Mouse (Mus musculus): ENCODE data around the gene Emc4. TPM values are rescaled to one million over a fixed set of nuclear protein-coding genes. Genes with fewer than 3 reads are reported as not detected.

The Emc4 gene
- polyA plus RNA-seq, 1 experiment from 2014 or later: 217 TPM

DNA sequence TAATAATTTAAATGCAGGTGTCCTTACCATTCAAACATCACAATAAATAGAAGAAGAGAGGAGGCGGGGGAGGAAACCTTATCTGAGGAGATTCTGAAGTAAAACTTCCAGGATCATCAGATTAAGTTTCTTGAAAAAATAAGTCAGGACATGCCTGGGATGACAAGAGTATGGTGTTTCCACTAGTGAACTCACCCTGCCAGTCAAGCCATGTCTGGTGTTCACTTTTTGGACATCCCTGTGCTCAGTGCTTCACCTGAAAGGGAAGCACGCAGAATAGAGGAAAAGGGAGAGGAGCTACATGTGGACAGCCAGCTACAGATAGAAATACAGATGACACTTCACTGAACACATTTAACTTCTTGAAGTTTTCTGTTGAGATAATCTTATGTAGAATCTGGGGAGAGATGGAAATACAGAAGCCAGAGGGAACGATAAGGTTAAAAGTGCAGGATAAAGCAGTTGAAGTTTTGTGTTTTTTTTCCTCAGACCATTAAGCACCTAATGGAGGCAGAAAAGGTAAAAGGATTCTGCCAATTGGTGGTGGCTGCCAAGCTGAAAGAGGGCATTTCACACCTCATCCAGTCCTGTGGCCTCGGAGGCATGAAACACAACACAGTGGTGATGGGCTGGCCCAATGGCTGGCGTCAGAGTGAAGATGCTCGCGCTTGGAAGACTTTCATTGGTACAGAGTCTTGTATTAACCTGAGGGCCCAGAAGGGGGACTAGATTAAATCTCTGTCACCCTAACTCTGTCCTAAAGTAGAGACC, 14.0 kb downstream of the Emc4 start:
- Histone ChIP-seq H3K9ac (replicated peaks; ENCODE audit: low read depth, low read length) (no peak overlapping the region), H3K9me3 (ENCODE audit: control insufficient read depth, low read length) (no peaks in the 10 kb centered on the region), H3K36me3 (ENCODE audit: control insufficient read depth, insufficient read depth, low read length) (peaks cover 50% of the 10 kb centered on the region), H3K4me2 (ENCODE audit: low read depth, low read length) (no peak overlapping the region), H3K4me3 (ENCODE audit: low read depth, low read length) (no peak overlapping the region), H3K27ac (ENCODE audit: low read depth, low read length) (no peak overlapping the region), H3K27me3 (ENCODE audit: control insufficient read depth, insufficient read depth, low read length) (no peaks in the 10 kb centered on the region), H3K4me1 (ENCODE audit: control insufficient read depth, insufficient read depth, low read length) (no peaks in the 10 kb centered on the region)
- no peak for ATAC-seq (ENCODE audit: low read depth)
- 88% methylated on average over 7 of the region's 7 CpGs for WGBS

DNA sequence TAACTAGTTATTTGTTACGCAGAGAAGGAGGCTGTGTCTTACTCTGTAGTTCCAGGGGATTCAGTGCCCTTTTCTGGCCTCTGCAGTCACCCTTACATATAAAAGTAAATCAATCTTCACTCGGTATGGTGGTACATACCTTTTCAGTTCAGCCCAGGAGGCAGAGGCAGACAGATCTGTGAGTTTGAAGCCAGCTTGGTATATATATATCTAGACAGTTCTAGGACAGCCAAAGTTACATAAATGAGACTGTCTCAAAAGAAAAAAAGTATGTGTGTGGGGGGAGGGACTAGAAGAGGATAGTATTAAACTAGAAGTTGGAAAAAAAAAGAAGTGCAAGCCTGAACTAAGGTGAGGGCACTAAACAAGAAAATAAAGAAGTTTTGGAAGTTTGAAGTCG, 19.6 kb downstream of the Emc4 start:
- Histone ChIP-seq H3K27ac (ENCODE audit: low read depth, low read length) (no peak overlapping the region), H3K27me3 (ENCODE audit: control insufficient read depth, insufficient read depth, low read length) (no peaks in the 10 kb centered on the region), H3K4me1 (ENCODE audit: control insufficient read depth, insufficient read depth, low read length) (no peaks in the 10 kb centered on the region), H3K36me3 (ENCODE audit: control insufficient read depth, insufficient read depth, low read length) (peaks cover 29% of the 10 kb centered on the region), H3K4me3 (ENCODE audit: low read depth, low read length) (no peak overlapping the region), H3K9ac (replicated peaks; ENCODE audit: low read depth, low read length) (no peak overlapping the region), H3K9me3 (ENCODE audit: control insufficient read depth, low read length) (no peaks in the 10 kb centered on the region), H3K4me2 (ENCODE audit: low read depth, low read length) (no peak overlapping the region)
- no peak for ATAC-seq (ENCODE audit: low read depth)
- WGBS: 89% methylated on average over 3 of the region's 3 CpGs

DNA sequence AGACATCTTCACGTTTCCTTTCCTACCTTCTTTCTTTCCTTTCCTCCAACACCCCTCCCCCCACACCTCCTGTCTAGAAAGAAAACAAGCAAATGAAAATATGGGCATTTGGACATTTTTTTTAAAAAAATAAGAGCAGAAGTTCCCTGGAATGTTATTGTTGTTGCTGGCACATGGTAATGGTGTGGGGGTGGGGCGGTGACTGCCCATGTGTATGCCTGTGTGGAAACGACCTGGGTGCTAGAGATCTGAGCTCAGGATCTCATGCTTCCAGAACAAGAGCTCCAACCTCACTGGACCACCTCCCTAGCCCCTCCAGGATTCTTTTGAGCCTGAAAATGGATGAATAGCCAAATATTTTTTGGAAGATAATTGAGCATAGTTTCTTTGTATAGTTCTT, 26.7 kb downstream of the Emc4 start:
- Histone ChIP-seq H3K36me3 (ENCODE audit: control insufficient read depth, insufficient read depth, low read length) (peaks cover 16% of the 10 kb centered on the region; the same call in 1 of the 2 replicates), H3K4me1 (ENCODE audit: control insufficient read depth, insufficient read depth, low read length) (no peaks in the 10 kb centered on the region), H3K9me3 (ENCODE audit: control insufficient read depth, low read length) (no peaks in the 10 kb centered on the region), H3K27ac (ENCODE audit: low read depth, low read length) (no peak overlapping the region), H3K4me2 (ENCODE audit: low read depth, low read length) (no peak overlapping the region), H3K9ac (replicated peaks; ENCODE audit: low read depth, low read length) (no peak overlapping the region), H3K4me3 (ENCODE audit: low read depth, low read length) (no peak overlapping the region), H3K27me3 (ENCODE audit: control insufficient read depth, insufficient read depth, low read length) (no peaks in the 10 kb centered on the region)
- WGBS: 79% methylated on average over 3 of the region's 3 CpGs
- ATAC-seq (ENCODE audit: low read depth): no peak

DNA sequence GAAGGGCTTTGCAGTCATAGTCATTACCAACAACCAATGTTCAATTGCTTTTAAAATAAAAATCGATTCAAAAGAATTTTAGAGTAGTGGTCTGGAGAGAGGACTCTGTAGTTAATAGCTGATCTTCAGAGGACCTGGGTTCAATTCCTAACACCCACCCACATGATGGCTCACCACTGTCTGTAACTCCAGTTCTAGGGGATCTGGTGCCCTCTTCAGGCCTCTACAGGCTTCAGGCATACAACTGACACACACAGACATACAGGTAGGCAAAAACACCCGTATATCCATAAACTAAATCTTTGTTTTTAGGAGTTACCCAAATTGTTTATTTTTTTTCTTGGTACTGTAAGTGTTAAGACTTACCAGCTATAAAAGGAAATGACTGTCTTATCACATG, 28.1 kb downstream of the Emc4 start:
- ATAC-seq (ENCODE audit: low read depth): no peak
- Histone ChIP-seq H3K4me3 (ENCODE audit: low read depth, low read length) (no peak overlapping the region), H3K27me3 (ENCODE audit: control insufficient read depth, insufficient read depth, low read length) (no peaks in the 10 kb centered on the region), H3K4me2 (ENCODE audit: low read depth, low read length) (no peak overlapping the region), H3K9ac (replicated peaks; ENCODE audit: low read depth, low read length) (no peak overlapping the region), H3K27ac (ENCODE audit: low read depth, low read length) (no peak overlapping the region), H3K4me1 (ENCODE audit: control insufficient read depth, insufficient read depth, low read length) (no peaks in the 10 kb centered on the region), H3K36me3 (ENCODE audit: control insufficient read depth, insufficient read depth, low read length) (peaks cover 16% of the 10 kb centered on the region; the same call in 1 of the 2 replicates), H3K9me3 (ENCODE audit: control insufficient read depth, low read length) (no peaks in the 10 kb centered on the region)
- 91% methylated on average over 2 of the region's 2 CpGs for WGBS

DNA sequence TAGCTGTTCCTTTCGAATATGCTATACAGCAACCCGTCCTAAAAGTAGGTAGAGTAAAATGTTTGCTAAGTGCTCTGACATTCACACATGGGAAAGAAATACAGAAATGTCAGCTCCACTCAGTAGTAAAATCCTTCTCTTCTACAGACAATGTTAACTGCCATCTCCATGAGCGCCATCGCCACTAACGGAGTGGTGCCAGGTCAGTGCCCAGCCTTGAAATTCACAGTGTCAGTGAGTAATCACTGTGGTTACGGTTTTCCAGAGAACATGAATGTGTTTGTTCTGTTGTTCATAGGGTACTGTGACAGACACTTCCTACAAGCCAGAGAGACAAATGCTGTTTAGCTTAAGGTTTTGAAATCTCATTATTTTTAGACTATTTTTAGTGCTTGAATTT, 30.6 kb downstream of the Emc4 start:
- no peak overlapping the region for H3K27ac ChIP-seq (ENCODE audit: low read depth, low read length)
- H3K4me3 ChIP-seq (ENCODE audit: low read depth, low read length): no peak overlapping the region
- H3K9ac ChIP-seq (replicated peaks; ENCODE audit: low read depth, low read length): no peak overlapping the region
- no peak for ATAC-seq (ENCODE audit: low read depth)
- no peaks in the 10 kb centered on the region for H3K27me3 ChIP-seq (ENCODE audit: control insufficient read depth, insufficient read depth, low read length)
- no peaks in the 10 kb centered on the region for H3K9me3 ChIP-seq (ENCODE audit: control insufficient read depth, low read length)
- peaks cover 8% of the 10 kb centered on the region; the same call in 1 of the 2 replicates for H3K36me3 ChIP-seq (ENCODE audit: control insufficient read depth, insufficient read depth, low read length)
- H3K4me1 ChIP-seq (ENCODE audit: control insufficient read depth, insufficient read depth, low read length): no peaks in the 10 kb centered on the region
- 94% methylated on average over 6 of the region's 6 CpGs for WGBS
- no peak overlapping the region for H3K4me2 ChIP-seq (ENCODE audit: low read depth, low read length)

DNA sequence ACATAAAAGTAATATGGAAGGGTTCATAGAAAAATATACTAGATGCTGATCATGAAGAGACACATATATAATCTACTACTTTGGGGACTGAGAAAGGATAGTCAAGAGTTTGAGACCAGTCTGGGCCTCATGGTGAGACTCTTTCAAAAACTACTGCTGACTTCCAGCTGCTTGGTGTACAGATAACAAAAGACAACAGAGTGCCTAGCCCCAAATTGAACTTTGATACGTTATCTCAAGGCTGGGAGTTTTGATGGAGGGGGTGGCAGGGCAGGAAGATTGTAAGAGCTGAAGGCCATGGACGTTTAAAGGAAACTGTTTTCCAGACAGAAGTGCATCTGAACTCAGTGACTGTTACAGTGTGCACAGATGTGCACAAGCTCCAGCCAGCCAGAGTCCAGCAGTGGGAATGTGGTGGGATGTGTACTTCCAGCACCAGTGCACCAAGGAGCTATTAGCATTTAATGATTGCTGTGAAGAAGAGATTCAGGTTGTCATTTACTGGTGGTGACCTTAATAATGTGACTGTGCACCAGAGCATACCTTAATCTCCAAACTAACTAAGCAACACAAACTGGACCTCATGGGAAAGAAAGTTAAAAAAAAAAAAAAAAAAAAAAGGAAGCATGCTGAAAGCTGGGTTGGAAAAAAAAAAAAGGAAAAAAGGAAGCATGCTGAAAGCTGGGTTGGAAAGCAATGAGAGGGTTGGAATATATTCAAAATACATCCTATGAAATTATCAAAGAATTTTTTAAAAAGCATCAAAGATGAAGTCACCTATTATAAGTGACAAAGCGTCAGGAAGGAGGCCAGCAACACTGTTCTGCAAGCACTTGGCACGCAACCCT, 35.6 kb downstream of the Emc4 start:
- ATAC-seq (ENCODE audit: low read depth): no peak
- H3K4me1 ChIP-seq (ENCODE audit: control insufficient read depth, insufficient read depth, low read length): no peaks in the 10 kb centered on the region
- no peak overlapping the region for H3K4me3 ChIP-seq (ENCODE audit: low read depth, low read length)
- H3K27ac ChIP-seq (ENCODE audit: low read depth, low read length): no peak overlapping the region
- WGBS: 79% methylated on average over 4 of the region's 4 CpGs
- H3K9me3 ChIP-seq (ENCODE audit: control insufficient read depth, low read length): no peaks in the 10 kb centered on the region
- H3K36me3 ChIP-seq (ENCODE audit: control insufficient read depth, insufficient read depth, low read length): no peaks in the 10 kb centered on the region
- no peak overlapping the region for H3K4me2 ChIP-seq (ENCODE audit: low read depth, low read length)
- no peak overlapping the region for H3K9ac ChIP-seq (replicated peaks; ENCODE audit: low read depth, low read length)
- H3K27me3 ChIP-seq (ENCODE audit: control insufficient read depth, insufficient read depth, low read length): no peaks in the 10 kb centered on the region

DNA sequence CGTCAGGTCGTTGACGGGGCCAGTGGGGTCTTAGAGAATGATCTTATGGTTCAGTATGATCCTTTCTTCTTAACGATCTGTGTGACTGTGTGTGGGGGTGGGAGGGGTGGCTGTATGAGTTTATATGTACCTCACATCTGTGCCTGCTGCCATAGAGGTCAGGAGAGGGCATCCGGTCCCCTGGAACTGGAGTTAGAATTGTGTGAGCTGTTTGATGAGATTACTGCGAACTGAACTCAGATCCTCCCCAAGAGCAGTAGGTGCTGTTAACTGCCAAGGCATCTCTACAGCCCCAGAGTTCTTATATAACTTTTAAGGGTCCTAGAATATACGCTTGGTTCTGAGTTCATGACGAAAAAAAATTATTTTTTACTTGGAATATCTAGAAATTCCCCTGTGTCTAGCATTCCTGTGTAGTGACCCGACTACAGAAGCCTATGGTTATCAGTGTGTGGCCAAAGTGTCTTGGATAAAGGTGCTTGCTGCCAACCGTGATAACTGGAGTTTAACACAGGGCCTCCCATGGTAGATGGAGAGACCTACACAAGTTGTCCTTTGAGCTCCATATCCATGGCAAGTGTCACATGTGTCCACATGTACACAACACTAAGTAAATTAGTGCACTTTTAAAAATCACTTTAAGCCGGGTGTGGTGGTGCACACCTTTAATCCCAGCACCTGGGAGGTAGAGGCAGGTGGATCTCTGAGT, 39.6 kb downstream of the Emc4 start:
- WGBS: 79% methylated on average over 11 of the region's 11 CpGs
- Histone ChIP-seq H3K4me3 (ENCODE audit: low read depth, low read length) (no peak overlapping the region), H3K27ac (ENCODE audit: low read depth, low read length) (no peak overlapping the region), H3K27me3 (ENCODE audit: control insufficient read depth, insufficient read depth, low read length) (no peaks in the 10 kb centered on the region), H3K36me3 (ENCODE audit: control insufficient read depth, insufficient read depth, low read length) (no peaks in the 10 kb centered on the region), H3K4me2 (ENCODE audit: low read depth, low read length) (no peak overlapping the region), H3K4me1 (ENCODE audit: control insufficient read depth, insufficient read depth, low read length) (no peaks in the 10 kb centered on the region), H3K9me3 (ENCODE audit: control insufficient read depth, low read length) (no peaks in the 10 kb centered on the region), H3K9ac (replicated peaks; ENCODE audit: low read depth, low read length) (no peak overlapping the region)
- ATAC-seq (ENCODE audit: low read depth): no peak

DNA sequence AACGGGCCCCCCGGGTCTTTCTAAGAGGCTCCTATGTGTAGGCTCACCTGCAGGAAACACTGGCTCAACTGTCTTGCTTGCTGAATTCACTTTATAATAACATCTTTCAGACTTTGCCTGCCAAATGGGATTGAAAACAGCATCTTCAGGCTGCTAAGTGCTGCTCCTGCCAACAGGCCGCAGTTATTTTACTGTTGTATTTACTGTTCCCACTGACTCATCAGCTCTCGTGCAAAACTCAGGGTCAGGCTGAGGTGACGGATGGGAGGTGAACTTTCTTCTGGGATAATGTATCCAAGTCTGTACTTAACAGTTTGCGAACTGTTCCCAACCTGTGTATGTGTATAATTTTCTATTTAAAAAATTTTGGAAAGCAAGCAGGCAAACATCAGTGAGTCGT, 48.9 kb downstream of the Emc4 start:
- H3K9me3 ChIP-seq (ENCODE audit: control insufficient read depth, low read length): no peaks in the 10 kb centered on the region
- H3K4me2 ChIP-seq (ENCODE audit: low read depth, low read length): no peak overlapping the region
- no peak for ATAC-seq (ENCODE audit: low read depth)
- no peak overlapping the region for H3K9ac ChIP-seq (replicated peaks; ENCODE audit: low read depth, low read length)
- H3K36me3 ChIP-seq (ENCODE audit: control insufficient read depth, insufficient read depth, low read length): no peaks in the 10 kb centered on the region
- 86% methylated on average over 7 of the region's 7 CpGs for WGBS
- H3K27ac ChIP-seq (ENCODE audit: low read depth, low read length): no peak overlapping the region
- H3K4me1 ChIP-seq (ENCODE audit: control insufficient read depth, insufficient read depth, low read length): no peaks in the 10 kb centered on the region
- no peaks in the 10 kb centered on the region for H3K27me3 ChIP-seq (ENCODE audit: control insufficient read depth, insufficient read depth, low read length)
- H3K4me3 ChIP-seq (ENCODE audit: low read depth, low read length): no peak overlapping the region

DNA sequence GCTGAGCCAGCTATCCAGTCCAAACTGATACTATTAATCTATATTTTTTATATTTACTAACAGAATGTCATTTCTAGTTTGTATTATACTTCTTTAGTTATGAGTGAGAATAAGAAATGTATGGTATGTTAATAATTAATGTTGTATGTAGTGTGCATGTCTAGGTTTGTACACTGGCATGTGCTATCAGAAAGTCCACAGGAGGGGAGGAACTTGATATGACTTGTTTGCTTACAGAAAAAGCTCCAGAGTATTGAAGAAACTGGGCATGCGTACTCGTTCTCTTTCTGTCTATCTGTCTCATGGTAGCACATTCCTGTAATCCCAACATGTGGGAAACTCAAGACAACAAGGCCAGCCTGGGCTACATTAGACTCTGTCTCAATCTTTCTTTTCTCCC, 49.6 kb downstream of the Emc4 start:
- no peaks in the 10 kb centered on the region for H3K9me3 ChIP-seq (ENCODE audit: control insufficient read depth, low read length)
- WGBS: 94% methylated on average over 2 of the region's 2 CpGs

More for the DNA sequence above, 49.6 kb downstream of the Emc4 start:
- no peak overlapping the region for H3K9ac ChIP-seq (replicated peaks; ENCODE audit: low read depth, low read length)
- H3K4me1 ChIP-seq (ENCODE audit: control insufficient read depth, insufficient read depth, low read length): no peaks in the 10 kb centered on the region
- H3K4me2 ChIP-seq (ENCODE audit: low read depth, low read length): no peak overlapping the region
- no peak overlapping the region for H3K27ac ChIP-seq (ENCODE audit: low read depth, low read length)
- ATAC-seq (ENCODE audit: low read depth): no peak
- no peak overlapping the region for H3K4me3 ChIP-seq (ENCODE audit: low read depth, low read length)
- H3K27me3 ChIP-seq (ENCODE audit: control insufficient read depth, insufficient read depth, low read length): no peaks in the 10 kb centered on the region
- no peaks in the 10 kb centered on the region for H3K36me3 ChIP-seq (ENCODE audit: control insufficient read depth, insufficient read depth, low read length)
